In genomic region chr10:95892132-95892531, GRCm38 (mm10) we compare ENCODE assay signal across 22 mouse cellular contexts. TPM values are rescaled to one million over a fixed set of nuclear protein-coding genes. Genes with fewer than 3 reads are reported as not detected.
"Had no signal": no experiment of that assay in that cellular context is flagged by ENCODE, and none has a peak within 500 bp of the region (broad histone marks: within the 10 kb centered on the region; RNA-seq: fewer than 3 reads in every experiment).

No protein-coding gene starts in this region.

- H3K27me3 ChIP-seq: limb, embryonic 15.5 days had no signal

- ATAC-seq: liver, embryonic 12.5 days; midbrain, embryonic 16.5 days had no signal

- H3K9me3 ChIP-seq: limb, embryonic 15.5 days; liver, embryonic 12.5 days; midbrain, embryonic 10.5 days had no signal

- H3K27ac ChIP-seq: layer of hippocampus, adult 2 months; limb, embryonic 15.5 days; liver, embryonic 12.5 days; midbrain, embryonic 10.5 days had no signal

- DNase-seq: kidney, adult 9 months; kidney, postnatal 10 days; kidney, postnatal 4 days; lung, embryonic 14.5 days; lung, postnatal 10 days; lung, postnatal 4 days; right cerebral cortex, adult 18-20 months; right cerebral cortex, postnatal 25 days; thymus, postnatal 4 days had no signal

- H3K4me3 ChIP-seq: layer of hippocampus, adult 2 months; limb, embryonic 15.5 days; liver, embryonic 12.5 days; midbrain, embryonic 10.5 days had no signal

- H3K36me3 ChIP-seq: limb, embryonic 15.5 days; liver, embryonic 12.5 days; midbrain, embryonic 10.5 days had no signal

- H3K4me2 ChIP-seq: limb, embryonic 15.5 days; liver, embryonic 12.5 days; lung, embryonic 14.5 days had no signal

- H3K9ac ChIP-seq: limb, embryonic 15.5 days; liver, embryonic 12.5 days; lung, embryonic 14.5 days had no signal

RNA-seq across cellular contexts. Expression of gene Gm33543, which starts 49.4 kb away (rescaled TPM):
- total RNA-seq: layer of hippocampus, adult 2 months; layer of hippocampus, postnatal 10 days; left cerebral cortex, postnatal 10 days; megakaryocyte, adult 5-6 weeks had no signal
- polyA plus RNA-seq: limb, embryonic 11.5 days; limb, embryonic 15.5 days; liver, embryonic 12.5 days; lung, embryonic 14.5 days; midbrain, embryonic 10.5 days; neural tube, embryonic 14.5 days; small intestine, adult 2 months; stomach, embryonic 16.5 days; thymus, postnatal 0 days had no signal
